In genomic region chr9:94882517-94882916, GRCm38 (mm10) we compare ENCODE assay signal across 22 mouse cellular contexts.
DNase-seq lines count a peak whose midpoint lies in the region; ATAC-seq lines count a peak whose summit lies in the region.
"Had no signal": no experiment of that assay in that cellular context is flagged by ENCODE, and none has a peak within 500 bp of the region (broad histone marks: within the 10 kb centered on the region; RNA-seq: fewer than 3 reads in every experiment).

No protein-coding gene starts in this region.

- intact Hi-C loops in left cerebral cortex, postnatal 36 days (cut with DNase I): no loop called here

- no peak for DNase-seq in frontal cortex, postnatal 25 days (ENCODE audit: low spot score in 2 of 2)
- peak; percentile 2 for DNase-seq in left cerebral cortex, adult 11 months (ENCODE audit: low spot score)
- DNase-seq in left cerebral cortex, postnatal 36 days (ENCODE audit: low spot score in 2 of 2): no peak
- DNase-seq in right cerebral cortex, adult 18-20 months: peak; percentile 7
- no peak for DNase-seq in right cerebral cortex, postnatal 25 days
- DNase-seq: adrenal gland, adult 8-10 months; adrenal gland, postnatal 14 days; adrenal gland, postnatal 36 days; B cell, adult 2 months; cerebellum, adult 11 months; cerebellum, adult 18-20 months; cerebellum, adult 8-10 months; cerebellum, adult 9-11 months; cerebellum, postnatal 14 days; cerebellum, postnatal 36 days; embryo, embryonic 11 days had no signal

- peak; percentile 97 for ATAC-seq in frontal cortex, adult (ENCODE audit: low TSS enrichment)
- ATAC-seq: activated CD4-positive, CD25-positive, alpha-beta regulatory T cell, adult 4 months; CD4-positive, CD25-positive, alpha-beta regulatory T cell, adult 4 months; forebrain, embryonic 14.5 days; forebrain, embryonic 16.5 days; Patski had no signal

Comparison
In these comparisons a context has a peak if more than half of its experiments do, and no peak if none do; other contexts are left out.
1. DNase-seq: peak in left cerebral cortex, adult 11 months (single experiment) and right cerebral cortex, adult 18-20 months (single experiment); none in frontal cortex, postnatal 25 days (0 of 2), left cerebral cortex, postnatal 36 days (0 of 2) and right cerebral cortex, postnatal 25 days (single experiment).